In the genomic region with DNA sequence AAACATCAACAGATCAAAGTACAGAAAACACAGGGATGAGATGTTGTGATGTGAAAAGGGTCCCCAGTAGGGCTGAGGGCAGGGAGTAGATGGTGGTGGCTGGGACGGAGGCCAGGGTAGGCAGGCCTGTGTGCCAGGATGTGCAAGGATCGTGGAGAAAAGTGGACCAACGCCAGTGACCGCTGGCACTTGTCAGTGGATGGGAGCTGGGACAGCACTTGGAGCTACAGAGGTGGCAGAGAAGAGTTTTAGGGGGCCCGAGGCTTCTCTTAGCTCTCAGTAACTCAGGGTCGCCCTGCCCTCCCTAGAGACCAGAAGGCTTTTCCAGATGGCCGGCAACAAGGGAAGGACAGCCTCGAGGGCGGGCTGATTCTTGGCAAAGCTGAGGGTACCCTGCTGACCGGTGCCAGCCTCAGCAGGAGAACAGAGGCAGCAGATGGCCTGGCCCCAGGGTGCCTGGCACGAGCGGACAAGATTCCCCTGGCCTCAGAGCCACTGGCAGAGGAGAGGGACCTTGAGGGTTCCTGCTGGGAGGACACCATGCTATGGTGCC, we compare ENCODE assay signal across 10 mouse cellular contexts. TPM values are rescaled to one million over a fixed set of nuclear protein-coding genes. Genes with fewer than 3 reads are reported as not detected.
A peak's percentile ranks its signal among the peaks of the same experiment; 100 is the strongest.
DNase-seq lines count a peak whose midpoint lies in the region; ATAC-seq and TF ChIP-seq lines count a peak whose summit lies in the region.
"Had no signal": no experiment of that assay in that cellular context is flagged by ENCODE, and none has a peak within 500 bp of the region (broad histone marks: within the 10 kb centered on the region; RNA-seq: fewer than 3 reads in every experiment).

No protein-coding gene starts in this region.

- H3K9ac ChIP-seq in heart, adult 2 months (ENCODE audit: low read depth, low read length) = no peak overlapping the region
- no peak overlapping the region for H3K9ac ChIP-seq in heart, embryonic 12.5 days
- H3K9ac ChIP-seq in hindbrain, embryonic 15.5 days = no peak overlapping the region

- no peak overlapping the region for H3K27ac ChIP-seq in heart, adult 2 months
- no peak overlapping the region for H3K27ac ChIP-seq in heart, embryonic 12.5 days (ENCODE audit: poor library complexity, severe bottlenecking)
- peak overlapping the region; percentile 87 for H3K27ac ChIP-seq in cerebellum, adult 2 months (ENCODE audit: insufficient read depth, low read length)
- H3K27ac ChIP-seq in hindbrain, embryonic 15.5 days (replicated peaks) = peak overlapping the region; percentile 18

- no peak for TF ChIP-seq CTCF in heart, adult 2 months (IDR thresholded peaks at IDR 0.05)
- TF ChIP-seq CTCF in E14TG2a.4 (conservative IDR thresholded peaks at IDR 0.05; ENCODE audit: low read length) = no peak
- no peak for TF ChIP-seq CTCF in cerebellum, adult 2 months (IDR thresholded peaks at IDR 0.05; ENCODE audit: borderline replicate concordance, insufficient read depth, low read depth, low read length)

- H3K27me3 ChIP-seq in heart, adult 2 months (ENCODE audit: control insufficient read depth, insufficient read depth, low read length) = peaks cover 14% of the 10 kb centered on the region
- peaks cover 98% of the 10 kb centered on the region for H3K27me3 ChIP-seq in heart, embryonic 12.5 days (replicated peaks)
- H3K27me3 ChIP-seq in E14TG2a.4 (ENCODE audit: insufficient read depth, low read length) = peaks cover 76% of the 10 kb centered on the region
- no peaks in the 10 kb centered on the region for H3K27me3 ChIP-seq in cerebellum, adult 2 months (ENCODE audit: control insufficient read depth, insufficient read depth, low read length)
- peaks cover 4% of the 10 kb centered on the region for H3K27me3 ChIP-seq in hindbrain, embryonic 15.5 days

- 38% methylated on average over 12 of the region's 12 CpGs for WGBS in heart, adult 2 months
- WGBS in heart, embryonic 12.5 days = 54% methylated on average over 12 of the region's 12 CpGs
- WGBS in cerebellum, adult 2 months = 5% methylated on average over 12 of the region's 12 CpGs
- WGBS in hindbrain, embryonic 15.5 days = 29% methylated on average over 12 of the region's 12 CpGs

- H3K4me1 ChIP-seq in heart, adult 2 months (ENCODE audit: control insufficient read depth, insufficient read depth, low read length) = no peaks in the 10 kb centered on the region
- peaks cover 13% of the 10 kb centered on the region for H3K4me1 ChIP-seq in heart, embryonic 12.5 days (replicated peaks)
- H3K4me1 ChIP-seq in E14TG2a.4 (replicated peaks; ENCODE audit: low read depth, low read length) = peaks cover 69% of the 10 kb centered on the region
- peaks cover 54% of the 10 kb centered on the region for H3K4me1 ChIP-seq in cerebellum, adult 2 months (ENCODE audit: control insufficient read depth, insufficient read depth, low read length)
- peaks cover 66% of the 10 kb centered on the region for H3K4me1 ChIP-seq in hindbrain, embryonic 15.5 days (replicated peaks)

- no peak for TF ChIP-seq POLR2A in heart, adult 2 months (IDR thresholded peaks at IDR 0.05; ENCODE audit: insufficient read depth, low read depth, low read length)
- TF ChIP-seq POLR2A in cerebellum, adult 2 months (IDR thresholded peaks at IDR 0.05; ENCODE audit: borderline replicate concordance, insufficient read depth, low read length) = peak; percentile 48; the same call in 1 of the 2 replicates

- ATAC-seq in heart, embryonic 12.5 days (ENCODE audit: insufficient number of reproducible peaks, low FRiP score) = no peak
- peak; percentile 40; the same call in 1 of the 2 replicates for ATAC-seq in hindbrain, embryonic 15.5 days (ENCODE audit: low FRiP score, low read depth)
- ATAC-seq in megakaryocyte-erythroid progenitor cell, adult 5-6 weeks (replicated peaks; ENCODE audit: low FRiP score, low TSS enrichment, poor library complexity, severe bottlenecking) = no peak

- peak; percentile 52 to 64 for DNase-seq in heart, adult 2 months
- peak; percentile 99 to 100 for DNase-seq in cerebellum, adult 2 months
- DNase-seq in urinary bladder, postnatal 25 days (ENCODE audit: low spot score) = no peak
- no peak for DNase-seq in yolk sac, embryonic 10.5 days (ENCODE audit: low spot score)

- H3K9me3 ChIP-seq in heart, embryonic 12.5 days (replicated peaks) = no peaks in the 10 kb centered on the region
- no peaks in the 10 kb centered on the region for H3K9me3 ChIP-seq in E14TG2a.4 (ENCODE audit: low read length)
- no peaks in the 10 kb centered on the region for H3K9me3 ChIP-seq in hindbrain, embryonic 15.5 days

- H3K36me3 ChIP-seq in heart, adult 2 months (ENCODE audit: control insufficient read depth, insufficient read depth, low read length) = no peaks in the 10 kb centered on the region
- H3K36me3 ChIP-seq in heart, embryonic 12.5 days = no peaks in the 10 kb centered on the region
- H3K36me3 ChIP-seq in E14TG2a.4 (ENCODE audit: insufficient read depth, low read length) = no peaks in the 10 kb centered on the region
- H3K36me3 ChIP-seq in hindbrain, embryonic 15.5 days = no peaks in the 10 kb centered on the region

- H3K79me2 ChIP-seq in heart, adult 2 months (replicated peaks; ENCODE audit: control insufficient read depth, insufficient read depth, low read length) = no peaks in the 10 kb centered on the region

- no peak overlapping the region for H3K4me3 ChIP-seq in heart, adult 2 months
- H3K4me3 ChIP-seq in heart, embryonic 12.5 days = no peak overlapping the region
- peak overlapping the region; percentile 20; the same call in 1 of the 2 replicates for H3K4me3 ChIP-seq in E14TG2a.4 (replicated peaks; ENCODE audit: low read length)
- peak overlapping the region; percentile 39 for H3K4me3 ChIP-seq in cerebellum, adult 2 months (replicated peaks; ENCODE audit: insufficient read depth, low read depth, low read length)
- H3K4me3 ChIP-seq in hindbrain, embryonic 15.5 days = no peak overlapping the region

- TF ChIP-seq EP300 in heart, adult 2 months (IDR thresholded peaks at IDR 0.05; ENCODE audit: insufficient read depth, low read depth, low read length) = no peak

- no peak overlapping the region for H3K4me2 ChIP-seq in heart, embryonic 12.5 days
- no peak overlapping the region for H3K4me2 ChIP-seq in hindbrain, embryonic 15.5 days

- intact Hi-C loops in heart, adult 2 months (cut with DNase I) = no loop called here

RNA-seq across cellular contexts. Expression of gene Srcin1, which starts 32.7 kb away (rescaled TPM):
- total RNA-seq in heart, adult 2 months (2021) = under 1 TPM; 0.13 to 0.36 TPM
- 0.26 and 0.31 TPM in 2 replicates for polyA plus RNA-seq in heart, adult 2 months (2012; rRNA removed)
- 0.09 TPM in 1 of 2 replicates, not detected in the other for polyA plus RNA-seq in heart, embryonic 12.5 days (2016; fragmentation: Nextera tagmentation; extraction: Ambion mirVana)
- polyA plus RNA-seq in cerebellum, adult 2 months (2012; rRNA removed) = 127 and 142 TPM in 2 replicates
- 11.9 TPM in 2 replicates for polyA plus RNA-seq in hindbrain, embryonic 15.5 days (2015; fragmentation: Nextera tagmentation; extraction: Ambion mirVana)
- not detected in 2 replicates for total RNA-seq in megakaryocyte-erythroid progenitor cell, adult 5-6 weeks (2014; fragmentation: Nextera tagmentation)
- total RNA-seq in megakaryocyte-erythroid progenitor cell, adult 5-6 weeks (2017) = not detected in 2 replicates

RNA-seq across cellular contexts. Expression of gene 4933428G20Rik, which starts 43.1 kb away (rescaled TPM):
- not detected for total RNA-seq in heart, adult 2 months (2021)
- not detected in 2 replicates for polyA plus RNA-seq in heart, adult 2 months (2012; rRNA removed)
- polyA plus RNA-seq in heart, embryonic 12.5 days (2016; fragmentation: Nextera tagmentation; extraction: Ambion mirVana) = 0.90 and 1.00 TPM in 2 replicates
- not detected in 2 replicates for polyA plus RNA-seq in cerebellum, adult 2 months (2012; rRNA removed)
- polyA plus RNA-seq in hindbrain, embryonic 15.5 days (2015; fragmentation: Nextera tagmentation; extraction: Ambion mirVana) = 1.2 and 1.3 TPM in 2 replicates
- total RNA-seq in megakaryocyte-erythroid progenitor cell, adult 5-6 weeks (2014; fragmentation: Nextera tagmentation) = not detected in 2 replicates
- not detected in 2 replicates for total RNA-seq in megakaryocyte-erythroid progenitor cell, adult 5-6 weeks (2017)
- total RNA-seq: gastrocnemius, postnatal 4 days; left cerebral cortex, postnatal 25 days had no signal

Comparison
In these comparisons a context has a peak if more than half of its experiments do, and no peak if none do; other contexts are left out.
1. DNase-seq: peak in heart, adult 2 months (2 of 2) and cerebellum, adult 2 months (2 of 2); none in urinary bladder, postnatal 25 days (single experiment) and yolk sac, embryonic 10.5 days (single experiment).
2. H3K27ac ChIP-seq: peak in cerebellum, adult 2 months (single experiment) and hindbrain, embryonic 15.5 days (single experiment); none in heart, adult 2 months (single experiment) and heart, embryonic 12.5 days (single experiment).
3. H3K4me3 ChIP-seq: peak in E14TG2a.4 (single experiment) and cerebellum, adult 2 months (single experiment); none in heart, adult 2 months (single experiment), heart, embryonic 12.5 days (single experiment) and hindbrain, embryonic 15.5 days (single experiment).